Mouse (Mus musculus): ENCODE measurements around the gene Pbrm1. TPM values are rescaled to one million over a fixed set of nuclear protein-coding genes. Genes with fewer than 3 reads are reported as not detected.

Gene Pbrm1
- total RNA-seq, 2 experiments from 2014 or later: 38.5 to 48.1 TPM

DNA sequence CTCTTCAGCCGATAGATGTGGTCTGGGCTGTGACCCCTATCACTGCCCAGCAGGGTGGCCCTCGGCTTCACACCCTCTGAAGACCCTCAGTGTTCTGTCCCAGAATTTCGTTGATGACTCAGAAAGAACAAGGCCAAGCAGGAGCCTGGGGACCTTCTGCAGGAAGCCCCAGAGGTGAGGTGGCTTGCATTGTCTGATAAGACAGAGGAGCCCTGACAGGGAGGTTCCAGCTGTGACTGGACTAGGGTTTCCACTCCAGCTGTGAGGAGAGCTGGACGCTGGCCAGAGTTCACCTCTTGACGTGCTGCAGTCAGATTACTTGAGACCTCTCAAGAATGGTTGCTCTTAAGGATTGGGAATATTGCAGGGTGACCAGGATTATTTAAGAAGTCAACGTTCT is 113.1 kb downstream of the Pbrm1 start:
- DNase-seq (ENCODE audit: low spot score in 2 of 2): peak in 1 of 2 experiments; percentile 22

DNA sequence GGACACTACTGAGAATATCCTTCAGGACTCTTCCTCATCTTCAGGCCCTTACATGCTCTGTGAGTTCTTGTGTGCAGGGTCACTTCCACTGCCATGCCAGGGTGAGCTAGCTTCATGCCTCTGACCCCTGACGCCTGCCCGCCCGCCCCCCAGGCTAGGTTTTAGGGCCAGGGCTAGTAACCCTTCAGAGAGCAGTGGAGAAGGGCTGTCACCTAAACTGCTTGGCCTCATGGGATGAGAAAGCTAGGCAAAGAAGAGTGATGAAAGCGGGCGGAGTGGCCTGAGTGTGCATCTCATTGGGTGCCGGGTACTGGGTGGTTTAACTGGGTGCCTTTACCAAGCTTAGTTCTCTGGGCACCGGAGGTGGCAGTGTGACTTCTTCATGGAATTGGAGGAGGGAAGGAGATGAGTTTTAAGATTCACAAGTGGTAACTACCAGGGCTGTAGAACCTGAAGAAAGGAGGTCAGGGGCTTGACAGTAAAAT is 113.6 kb downstream of the Pbrm1 start:
- DNase-seq (ENCODE audit: low spot score in 2 of 2): peak in 1 of 2 experiments; percentile 14

DNA sequence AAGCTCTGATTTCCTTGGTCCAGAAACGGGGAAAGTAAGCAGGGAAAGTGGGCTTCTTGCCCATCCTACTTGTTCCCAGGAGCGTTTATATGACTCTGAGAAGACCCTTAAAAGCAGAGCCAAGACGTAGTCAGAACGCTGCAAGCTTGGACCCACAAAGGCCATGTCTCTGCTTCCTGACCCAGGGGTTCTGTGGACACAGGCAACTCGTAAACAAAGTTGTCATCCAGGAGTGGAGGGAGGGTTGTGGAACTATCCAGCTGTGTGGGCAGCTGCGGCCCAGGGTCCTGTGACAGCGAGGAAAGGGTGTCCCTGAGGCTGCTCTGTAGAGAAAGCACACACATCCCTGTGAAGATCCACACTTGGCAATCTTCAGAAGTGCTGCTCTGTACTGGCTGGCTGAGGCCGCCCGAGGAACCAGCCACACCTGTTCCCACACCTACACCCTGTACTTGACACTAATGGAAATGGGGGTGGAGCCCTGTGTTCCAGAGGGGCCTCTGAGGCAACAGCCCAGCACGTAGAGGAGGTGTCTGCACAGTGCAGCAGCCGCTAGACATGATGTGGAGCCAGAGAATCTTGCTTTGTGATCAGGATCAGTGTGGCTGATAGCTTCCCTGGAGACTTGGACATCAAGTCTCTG is 114.2 kb downstream of the Pbrm1 start:
- DNase-seq (ENCODE audit: low spot score in 2 of 2): peak in 1 of 2 experiments; percentile 18

DNA sequence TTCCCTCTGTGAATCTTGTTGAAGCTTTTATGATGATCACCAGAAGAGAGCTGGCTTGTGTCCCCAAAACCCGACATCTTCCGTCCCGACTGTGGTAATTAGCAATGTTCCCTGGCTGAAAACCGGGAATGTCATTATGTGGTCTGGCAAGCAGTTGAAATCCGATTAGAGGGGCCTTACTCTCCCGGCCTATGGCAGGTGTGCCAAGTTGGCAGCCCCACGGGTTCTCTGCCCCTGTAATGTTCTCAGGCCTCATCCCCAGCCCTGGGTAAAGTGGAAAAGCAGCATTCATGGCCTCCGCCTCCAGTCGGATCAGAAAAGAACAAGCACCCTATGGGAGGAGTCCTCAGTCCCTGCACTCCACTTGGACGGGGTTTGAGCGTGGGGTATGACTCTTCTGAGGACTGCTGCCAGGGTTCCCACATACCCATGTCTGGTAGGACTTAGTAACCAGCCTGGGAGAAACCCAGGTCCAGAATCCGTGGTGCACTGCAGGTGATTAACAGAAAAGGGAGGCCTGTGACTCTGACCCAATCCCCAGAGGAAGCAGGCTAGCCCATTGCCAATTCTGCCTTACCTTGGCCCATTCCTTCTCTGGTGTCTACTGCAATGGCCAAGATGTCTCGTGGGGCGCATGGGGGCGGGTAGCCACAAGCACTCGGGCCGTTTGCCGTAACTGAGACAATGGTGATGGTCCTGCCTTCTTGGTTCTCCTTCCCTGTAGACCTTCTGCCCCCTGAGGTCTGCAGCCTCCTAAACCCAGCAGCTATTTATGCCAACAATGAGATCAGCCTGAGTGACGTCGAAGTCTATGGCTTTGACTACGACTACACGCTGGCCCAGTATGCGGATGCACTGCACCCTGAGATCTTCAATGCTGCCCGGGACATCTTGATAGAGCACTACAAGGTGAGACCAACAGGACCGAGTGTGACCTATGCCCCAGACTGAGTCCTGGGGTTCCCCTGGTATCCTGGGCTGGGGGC is 115.4 kb downstream of the Pbrm1 start:
- peak in 1 of 2 experiments; percentile 21 for DNase-seq (ENCODE audit: low spot score in 2 of 2)

DNA sequence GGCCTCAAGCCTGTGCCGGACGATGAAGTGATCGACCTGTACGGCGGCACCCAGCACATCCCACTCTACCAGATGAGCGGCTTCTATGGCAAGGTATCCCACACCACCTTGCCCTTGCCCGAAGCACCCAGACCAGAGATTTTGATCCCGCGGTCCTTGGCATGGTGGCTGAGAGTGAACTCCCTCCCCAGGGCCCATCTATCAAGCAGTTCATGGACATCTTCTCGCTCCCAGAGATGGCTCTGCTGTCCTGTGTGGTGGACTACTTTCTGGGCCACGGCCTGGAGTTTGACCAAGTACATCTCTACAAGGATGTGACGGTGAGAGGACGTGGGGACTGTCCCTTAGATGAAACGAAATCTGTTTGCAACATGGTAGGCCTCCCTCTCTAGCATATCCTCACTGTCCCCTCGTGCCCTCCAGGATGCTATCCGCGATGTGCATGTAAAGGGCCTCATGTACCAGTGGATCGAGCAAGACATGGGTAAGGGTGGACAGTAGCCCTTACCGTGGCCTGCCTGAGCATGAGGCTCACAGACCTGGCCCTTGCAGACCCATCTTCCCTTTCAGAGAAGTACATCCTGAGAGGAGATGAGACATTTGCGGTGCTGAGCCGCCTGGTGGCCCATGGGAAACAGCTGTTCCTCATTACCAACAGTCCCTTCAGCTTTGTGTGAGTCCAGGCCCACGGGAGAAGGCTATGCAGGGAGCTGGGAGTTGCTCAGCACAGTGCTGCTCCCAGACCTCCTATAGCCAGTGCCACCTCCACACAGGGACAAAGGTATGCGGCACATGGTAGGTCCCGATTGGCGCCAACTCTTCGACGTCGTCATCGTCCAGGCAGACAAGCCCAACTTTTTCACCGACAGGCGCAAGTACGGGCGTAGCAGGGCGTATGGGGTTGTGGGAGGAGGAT is 116.8 kb downstream of the Pbrm1 start:
- DNase-seq (ENCODE audit: low spot score in 2 of 2): peak in 1 of 2 experiments; percentile 16

DNA sequence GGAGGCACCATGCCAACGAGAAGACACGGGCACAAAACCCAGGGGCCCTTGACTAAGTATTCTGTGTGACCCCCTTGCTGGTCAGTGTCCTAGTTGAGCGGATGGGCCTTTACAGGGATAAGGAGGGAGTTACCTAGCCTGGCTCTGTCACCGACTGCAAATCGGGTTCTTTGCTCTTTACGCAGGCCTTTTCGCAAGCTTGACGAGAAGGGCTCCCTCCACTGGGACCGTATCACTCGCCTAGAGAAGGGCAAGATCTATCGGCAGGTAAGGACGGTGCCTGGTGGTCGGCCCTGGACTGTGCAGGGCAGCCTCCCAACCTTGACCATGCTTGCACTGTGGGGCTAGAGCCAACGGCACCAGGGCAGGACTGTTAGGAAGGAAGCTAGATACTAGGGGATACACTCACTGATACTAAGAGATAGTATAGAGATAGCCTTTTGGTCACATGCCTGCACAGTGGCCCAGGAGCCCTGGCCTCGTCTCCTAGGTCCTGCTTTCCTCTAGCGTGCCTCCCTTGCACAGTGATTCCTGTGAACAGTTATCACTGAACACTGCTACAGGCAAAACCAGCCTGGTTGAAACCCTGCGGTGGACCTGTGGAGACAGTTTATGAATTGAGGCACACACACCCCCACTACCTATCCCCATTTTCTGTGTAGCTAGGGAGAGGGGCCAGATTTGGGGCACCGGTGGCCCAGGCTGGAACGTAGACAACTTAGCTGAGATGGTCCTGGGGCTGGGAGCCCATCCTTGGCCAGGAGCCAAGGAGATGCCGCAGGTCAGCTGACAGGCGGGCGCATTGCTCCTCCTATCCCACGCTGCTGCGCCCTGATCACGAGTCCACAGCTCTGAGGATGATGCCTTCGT is 117.7 kb downstream of the Pbrm1 start:
- DNase-seq (ENCODE audit: low spot score in 2 of 2): peak in 1 of 2 experiments; percentile 21

DNA sequence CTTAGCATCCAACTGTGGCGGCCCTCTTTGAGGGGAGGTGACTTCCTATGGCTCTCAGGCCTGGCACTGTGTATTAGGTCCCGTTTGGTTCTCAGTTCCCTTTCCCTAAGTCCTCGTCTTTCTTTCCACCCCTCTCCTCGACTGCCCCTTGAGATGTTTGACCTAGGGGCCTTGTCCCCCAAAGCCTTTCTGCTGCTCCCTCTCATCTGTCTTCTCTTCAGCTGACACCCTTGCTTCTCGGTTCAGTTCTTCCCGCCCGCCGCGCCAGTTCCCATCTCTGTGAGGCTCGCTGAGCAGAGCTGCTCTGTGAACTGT is 118.3 kb downstream of the Pbrm1 start:
- DNase-seq (ENCODE audit: low spot score in 2 of 2): peak in 1 of 2 experiments; percentile 21

DNA sequence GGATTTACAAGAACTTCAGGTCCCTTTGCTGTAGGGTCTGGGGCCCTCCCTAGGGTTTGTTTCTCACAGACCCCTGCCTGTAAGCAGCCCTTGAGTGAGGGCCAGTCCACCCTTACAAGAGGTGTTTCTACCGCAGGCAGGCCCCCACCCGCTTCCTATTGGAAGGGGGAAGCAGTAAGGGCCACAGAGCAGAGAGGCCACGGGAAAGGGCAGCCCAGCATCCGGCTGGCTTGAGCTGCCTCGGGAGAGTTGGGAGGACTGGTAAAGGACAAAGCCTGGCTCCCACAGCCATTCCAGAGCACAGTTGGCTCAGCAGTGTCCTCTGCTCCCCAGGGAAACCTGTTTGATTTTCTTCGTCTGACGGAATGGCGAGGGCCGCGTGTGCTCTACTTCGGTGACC is 118.9 kb downstream of the Pbrm1 start:
- peak in 1 of 2 experiments; percentile 29 for DNase-seq (ENCODE audit: low spot score in 2 of 2)

DNA sequence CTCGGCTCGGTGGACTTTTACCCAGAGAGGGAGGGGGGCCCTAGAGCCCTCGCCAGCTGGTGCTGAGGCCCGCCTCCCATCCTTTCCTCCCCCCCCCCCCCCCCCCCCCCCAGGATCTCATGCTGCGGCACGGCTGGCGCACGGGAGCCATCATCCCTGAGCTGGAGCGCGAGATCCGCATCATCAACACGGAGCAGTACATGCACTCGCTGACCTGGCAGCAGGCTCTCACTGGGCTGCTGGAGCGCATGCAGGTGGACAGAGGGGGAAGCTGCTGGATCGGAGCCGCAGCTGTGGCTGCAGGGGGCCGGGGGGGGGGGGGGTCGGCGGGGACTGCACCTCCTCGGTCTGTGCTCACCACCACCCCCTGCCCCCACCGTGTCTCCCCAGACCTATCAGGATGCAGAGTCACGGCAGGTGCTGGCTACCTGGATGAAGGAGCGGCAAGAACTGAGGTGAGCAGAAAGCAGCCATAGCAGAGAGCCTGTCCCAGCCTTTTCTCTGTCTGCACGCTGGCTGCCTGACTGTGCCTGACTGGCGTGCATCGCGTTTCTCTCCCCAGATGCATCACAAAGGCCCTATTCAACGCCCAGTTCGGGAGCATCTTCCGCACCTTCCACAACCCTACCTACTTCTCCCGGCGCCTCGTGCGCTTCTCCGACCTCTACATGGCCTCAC is 119.4 kb downstream of the Pbrm1 start:
- DNase-seq (ENCODE audit: low spot score in 2 of 2): peak in 1 of 2 experiments; percentile 19

DNA sequence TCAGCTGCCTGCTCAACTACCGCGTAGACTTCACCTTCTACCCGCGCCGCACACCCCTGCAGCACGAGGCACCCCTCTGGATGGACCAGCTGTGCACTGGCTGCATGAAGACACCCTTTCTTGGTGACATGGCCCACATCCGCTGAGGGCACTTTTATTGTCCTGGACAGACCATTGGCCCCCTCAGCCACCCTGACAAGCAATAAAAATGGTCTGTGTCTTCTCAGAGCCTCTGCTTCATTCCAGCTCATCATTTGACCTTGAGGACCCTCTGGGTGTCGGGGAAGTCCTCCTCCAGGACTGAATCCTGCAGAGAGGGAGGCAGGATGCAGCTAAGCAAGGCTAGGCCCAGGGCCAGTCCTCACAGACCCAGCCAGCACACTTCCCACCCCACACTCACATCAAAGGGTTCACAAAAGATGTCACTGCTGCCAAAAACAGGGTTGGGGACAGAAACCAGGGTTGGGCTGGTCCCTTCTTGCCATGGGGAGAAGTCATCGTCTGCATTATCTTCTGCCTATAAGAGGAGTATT is 120.0 kb downstream of the Pbrm1 start:
- DNase-seq (ENCODE audit: low spot score in 2 of 2): no peak

DNA sequence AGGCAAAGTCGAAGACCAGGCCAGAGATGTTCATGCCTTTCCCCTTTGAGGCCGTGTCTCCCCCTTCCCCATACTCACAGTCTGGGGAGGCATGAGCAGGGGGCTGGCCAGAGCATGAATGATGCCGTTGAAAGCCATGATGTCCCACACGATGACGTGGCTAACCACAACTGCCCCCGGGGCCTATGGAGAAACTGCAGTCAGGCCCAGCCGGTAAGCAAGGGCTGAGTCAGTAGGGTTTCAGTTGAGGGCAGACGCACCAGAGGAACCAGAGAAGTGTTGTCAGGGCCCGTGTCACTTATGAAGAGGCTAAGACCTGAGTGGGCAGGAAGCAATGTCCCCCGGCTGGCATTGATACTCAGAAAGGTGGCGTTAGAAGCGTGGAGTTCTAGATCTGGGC is 120.7 kb downstream of the Pbrm1 start:
- no peak for DNase-seq (ENCODE audit: low spot score in 2 of 2)

DNA sequence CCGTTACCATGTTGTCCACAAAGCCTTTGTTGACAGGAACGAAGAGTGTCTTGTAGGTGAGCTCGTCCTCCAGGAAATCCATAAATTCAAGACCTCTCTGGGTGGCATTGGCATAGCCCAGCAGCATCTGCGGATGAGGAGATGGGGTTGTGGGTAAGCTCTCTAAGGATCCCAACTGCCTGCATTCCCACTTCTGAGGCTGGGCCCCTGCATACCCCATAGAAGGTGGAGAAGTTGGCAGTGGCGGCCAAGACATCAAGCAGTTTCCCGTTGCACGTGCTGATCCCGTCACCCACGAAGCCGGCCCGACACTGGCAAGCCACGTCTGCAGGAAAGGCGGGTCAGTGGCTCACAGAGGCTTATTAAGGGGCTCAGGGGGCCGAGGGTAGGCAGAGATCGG is 121.2 kb downstream of the Pbrm1 start:
- no peak for DNase-seq (ENCODE audit: low spot score in 2 of 2)

DNA sequence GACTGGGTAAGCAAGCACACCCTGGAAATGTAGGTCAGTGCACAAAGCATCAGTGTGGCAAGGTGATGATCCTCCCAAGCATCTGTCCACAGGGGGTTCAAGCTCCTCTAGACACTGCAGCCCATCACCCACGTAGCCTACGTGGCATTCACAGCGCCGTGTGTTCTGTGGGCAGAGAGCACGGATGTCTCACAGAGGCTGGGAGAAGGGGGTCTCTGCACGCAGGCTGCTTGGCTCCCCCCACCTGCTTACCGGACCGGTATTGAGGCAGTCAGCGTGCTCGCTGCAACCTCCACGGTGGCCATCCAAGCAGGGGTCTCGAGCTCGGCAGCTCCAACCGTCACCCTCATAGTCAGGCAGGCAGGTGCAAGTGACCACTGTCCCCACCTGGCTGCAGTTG is 122.1 kb downstream of the Pbrm1 start:
- DNase-seq (ENCODE audit: low spot score in 2 of 2): no peak

DNA sequence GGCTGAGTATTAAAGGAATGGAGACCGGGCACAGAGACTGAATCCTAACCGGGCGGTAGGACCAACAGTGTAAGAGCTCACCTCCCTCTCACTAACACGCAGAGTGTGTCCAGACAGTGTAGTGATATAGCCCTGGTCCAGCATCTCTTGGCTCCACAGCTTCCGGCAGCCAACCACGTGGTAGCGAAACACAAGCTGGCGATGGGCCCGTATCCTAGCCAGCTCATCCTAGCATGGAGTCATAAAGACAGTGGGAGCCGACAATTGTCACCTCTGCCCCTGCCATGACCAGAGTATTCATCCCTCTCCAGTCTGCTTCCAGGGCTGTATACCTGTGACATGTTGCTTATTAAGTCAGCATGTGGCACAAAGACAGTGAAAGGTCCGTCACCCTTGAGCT is 126.8 kb downstream of the Pbrm1 start:
- no peak for DNase-seq (ENCODE audit: low spot score in 2 of 2)

DNA sequence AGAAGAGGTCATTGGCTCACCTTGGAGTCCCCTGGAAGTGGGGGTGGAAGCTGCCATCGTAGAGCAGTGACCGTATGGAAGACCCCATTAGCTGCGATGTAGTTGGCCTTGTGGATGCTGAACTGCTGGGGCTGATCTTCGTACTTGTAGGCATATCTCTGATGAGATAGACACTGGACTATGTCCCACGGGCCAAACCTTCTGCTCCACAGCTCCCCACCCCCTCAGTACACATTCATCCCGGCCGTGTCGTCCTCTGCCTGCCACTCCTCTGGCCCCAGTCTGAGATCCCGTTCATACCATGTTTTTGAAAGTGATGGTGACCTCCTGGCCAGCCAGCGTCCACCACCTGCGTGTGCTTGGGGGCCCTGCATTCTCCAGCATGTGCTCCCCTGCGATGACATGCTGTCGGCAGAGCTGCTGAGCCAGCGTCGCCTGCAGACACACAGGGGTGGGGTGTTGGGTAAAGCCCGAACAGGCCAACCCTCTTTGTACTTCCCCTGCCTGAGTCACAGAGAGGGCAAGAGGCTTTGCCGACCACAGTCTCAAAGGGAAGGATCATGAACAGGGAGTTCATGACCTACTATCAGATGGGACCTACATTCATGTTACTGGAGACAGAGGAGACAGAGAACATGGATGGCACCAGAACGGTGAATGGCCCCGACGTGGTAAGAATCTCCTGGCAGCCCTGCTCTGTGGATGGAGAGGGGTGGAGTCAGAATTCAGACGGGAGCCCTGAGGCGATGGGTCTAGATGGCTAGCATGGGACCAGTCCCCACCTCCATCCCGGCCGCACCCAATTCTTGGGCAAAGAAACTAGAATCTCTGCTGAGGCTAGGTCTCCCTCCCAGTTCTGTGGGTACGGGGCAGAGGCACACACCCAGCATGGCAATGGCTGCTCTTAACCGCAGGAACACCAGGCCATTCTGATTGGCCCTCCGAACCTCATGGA is 141.5 kb downstream of the Pbrm1 start:
- DNase-seq (ENCODE audit: low spot score in 2 of 2): no peak

DNA sequence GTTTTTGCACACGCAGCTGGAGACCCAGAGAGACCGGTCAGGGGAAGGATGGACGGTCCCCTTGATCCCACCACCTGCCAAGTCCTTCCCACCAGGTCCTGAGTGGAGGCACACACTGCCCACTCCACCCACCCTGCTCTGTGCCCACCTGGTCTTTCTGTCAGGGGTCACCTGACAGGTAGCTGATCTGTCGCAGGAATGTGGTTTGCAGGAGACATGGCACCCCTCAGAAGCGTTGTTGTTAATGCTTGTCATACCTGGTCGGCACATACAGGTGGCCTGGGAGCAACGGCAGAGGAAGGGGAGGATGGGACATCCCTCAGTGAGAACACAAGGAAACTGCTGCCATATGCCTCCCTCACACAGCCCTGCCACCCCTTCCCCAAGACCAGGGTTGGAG is 142.3 kb downstream of the Pbrm1 start:
- no peak for DNase-seq (ENCODE audit: low spot score in 2 of 2)

DNA sequence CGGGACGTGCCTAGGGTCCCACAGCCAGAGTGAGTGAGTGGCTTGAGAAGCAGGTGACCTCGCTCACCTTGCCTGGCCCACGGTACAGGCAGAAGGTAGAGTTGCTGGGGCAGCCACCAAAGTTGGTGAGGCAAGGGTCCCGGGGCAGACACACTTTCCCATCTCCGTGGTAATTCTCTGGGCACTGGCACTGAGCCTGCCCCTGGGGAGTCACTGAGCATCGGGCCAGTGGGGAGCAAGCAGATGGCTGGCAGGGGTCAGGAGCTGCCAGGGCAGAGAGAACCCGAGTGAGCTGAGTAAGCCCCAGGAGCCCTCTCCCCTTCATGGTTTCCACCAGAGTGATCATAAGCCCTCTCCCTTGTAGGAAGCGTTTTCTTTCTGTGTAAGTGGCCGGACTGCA is 142.7 kb downstream of the Pbrm1 start:
- no peak for DNase-seq (ENCODE audit: low spot score in 2 of 2)

DNA sequence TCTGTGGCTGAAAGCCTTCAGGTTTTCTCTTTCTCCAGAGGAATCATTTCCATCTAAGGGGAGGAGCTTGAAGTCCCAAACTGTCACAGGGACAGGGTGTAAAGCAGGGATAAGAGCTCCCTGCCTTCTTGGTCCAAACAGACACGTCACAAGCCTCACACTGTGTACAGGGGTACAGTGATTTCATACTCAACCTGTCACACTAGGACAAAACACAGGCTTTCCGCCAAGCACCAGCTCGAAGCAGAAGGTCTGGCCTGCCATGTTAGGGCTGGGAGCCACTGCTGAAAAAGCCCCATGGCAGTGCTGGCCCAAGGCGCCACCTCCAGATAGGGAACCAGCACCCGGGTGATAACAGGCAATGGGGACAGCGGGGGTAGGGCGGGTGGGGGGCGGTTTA is 145.1 kb downstream of the Pbrm1 start:
- no peak for DNase-seq (ENCODE audit: low spot score in 2 of 2)
